Mouse (Mus musculus) splenic B cell, adult 2 months (primary cell): ENCODE measurements around the gene Dusp15.

Experiments
- DNase-seq: peaks from one replicate; pipeline ENCODE4 v3.0.0-alpha.2; 2011; ENCODE audit warnings: low read depth, low spot score
- H3K27me3 ChIP-seq: 2 replicates; pipeline ENCODE4 v1.6.1; 2012; ENCODE audit warnings: mild to moderate bottlenecking, low read length, moderate library complexity, mixed read lengths; ENCODE audit not compliant: control insufficient read depth, poor library complexity, insufficient read depth, severe bottlenecking
- H3K36me3 ChIP-seq: 2 replicates; pipeline ENCODE4 v1.6.1; 2012; ENCODE audit warnings: mild to moderate bottlenecking, low read length, moderate library complexity, mixed read lengths; ENCODE audit not compliant: control insufficient read depth, poor library complexity, insufficient read depth, severe bottlenecking

Dusp15 gene

DNA sequence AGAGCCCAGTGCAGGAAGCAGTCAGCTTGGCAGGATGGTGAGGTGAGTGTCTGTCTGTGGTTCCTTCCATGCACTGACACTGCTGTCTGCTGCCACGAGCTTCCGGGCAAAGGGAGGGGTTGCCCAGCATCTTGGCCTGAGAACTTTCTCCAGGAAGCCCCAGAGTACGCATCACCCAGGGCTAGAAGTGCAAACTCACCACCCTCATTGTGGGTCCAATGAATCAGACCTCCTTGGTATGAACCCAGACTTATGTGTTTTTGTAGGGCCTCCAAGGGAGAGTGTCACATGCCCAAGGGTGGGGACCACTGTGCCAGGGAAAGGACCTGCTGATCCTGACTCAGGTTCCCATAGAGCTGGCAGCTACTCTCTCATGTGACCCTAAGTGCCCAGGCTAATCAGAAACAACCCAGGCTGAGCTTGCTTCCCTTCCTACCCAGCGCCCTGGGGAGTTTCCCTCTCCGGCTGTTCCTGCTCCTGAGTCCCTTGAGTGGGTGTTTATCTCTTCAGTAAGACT lies 47.3 kb downstream of the Dusp15 start:
- no peak for DNase-seq
- H3K27me3 ChIP-seq = no peaks in the 10 kb centered on the region
- no peaks in the 10 kb centered on the region for H3K36me3 ChIP-seq

DNA sequence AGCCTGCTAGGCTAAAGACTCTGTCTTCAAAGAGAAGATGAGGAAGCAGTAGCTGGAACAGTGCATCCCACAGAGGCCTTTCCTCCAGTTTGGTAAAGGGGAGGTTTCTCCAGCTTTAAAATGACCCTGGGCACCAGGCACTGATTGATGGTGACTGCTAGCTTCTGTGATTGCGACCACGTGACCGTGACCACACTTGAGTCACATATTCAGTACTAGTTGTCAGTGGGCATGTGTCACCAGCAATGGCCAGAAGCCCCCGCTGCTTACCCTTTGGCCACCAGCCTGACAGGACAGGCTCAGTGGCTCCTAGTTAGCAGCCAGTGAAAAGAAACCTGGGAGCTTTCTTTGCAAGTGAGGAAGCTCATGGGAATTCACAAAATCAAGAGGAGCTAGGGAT lies 47.9 kb downstream of the Dusp15 start:
- DNase-seq = no peak
- H3K27me3 ChIP-seq = no peaks in the 10 kb centered on the region
- H3K36me3 ChIP-seq = no peaks in the 10 kb centered on the region

DNA sequence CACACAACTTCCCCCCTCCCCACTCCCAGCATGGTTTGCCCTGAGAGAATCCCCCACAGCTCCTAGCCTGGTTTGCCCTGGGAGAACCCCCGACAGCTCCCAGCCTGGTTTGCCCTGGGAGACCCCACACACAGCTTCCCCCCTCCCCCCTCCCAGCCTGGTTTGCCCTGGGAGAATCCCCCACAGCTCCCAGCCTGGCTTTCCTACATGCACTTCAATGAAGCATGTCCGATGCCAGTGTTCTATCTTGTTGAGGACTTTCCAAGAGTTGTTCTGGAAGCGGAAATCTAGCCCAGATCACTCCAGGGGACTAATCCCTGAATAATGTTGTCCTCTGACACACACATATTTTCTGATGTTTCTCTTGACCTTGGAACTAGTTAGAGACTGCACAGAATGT lies 48.8 kb downstream of the Dusp15 start:
- H3K27me3 ChIP-seq = no peaks in the 10 kb centered on the region
- no peaks in the 10 kb centered on the region for H3K36me3 ChIP-seq
- no peak for DNase-seq

DNA sequence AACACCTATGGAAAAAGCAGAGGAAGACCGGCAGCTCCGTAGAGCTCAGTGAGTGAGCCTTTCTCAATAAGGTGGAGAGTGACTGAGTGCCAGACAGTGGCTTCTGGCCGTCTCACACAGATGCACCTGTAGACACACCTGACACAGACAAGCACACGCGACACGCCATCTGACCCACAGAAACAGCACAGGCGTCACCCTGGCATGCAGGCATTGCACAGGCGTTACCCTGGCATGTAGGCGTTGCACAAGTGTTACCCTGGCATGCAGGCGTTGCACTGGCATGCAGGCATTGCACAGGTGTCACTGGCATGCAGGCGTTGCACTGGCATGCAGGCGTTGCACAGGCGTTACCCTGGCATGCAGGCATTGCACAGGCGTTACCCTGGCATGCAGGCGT lies 50.2 kb downstream of the Dusp15 start:
- Histone ChIP-seq H3K36me3 (no peaks in the 10 kb centered on the region), H3K27me3 (no peaks in the 10 kb centered on the region)
- no peak for DNase-seq

DNA sequence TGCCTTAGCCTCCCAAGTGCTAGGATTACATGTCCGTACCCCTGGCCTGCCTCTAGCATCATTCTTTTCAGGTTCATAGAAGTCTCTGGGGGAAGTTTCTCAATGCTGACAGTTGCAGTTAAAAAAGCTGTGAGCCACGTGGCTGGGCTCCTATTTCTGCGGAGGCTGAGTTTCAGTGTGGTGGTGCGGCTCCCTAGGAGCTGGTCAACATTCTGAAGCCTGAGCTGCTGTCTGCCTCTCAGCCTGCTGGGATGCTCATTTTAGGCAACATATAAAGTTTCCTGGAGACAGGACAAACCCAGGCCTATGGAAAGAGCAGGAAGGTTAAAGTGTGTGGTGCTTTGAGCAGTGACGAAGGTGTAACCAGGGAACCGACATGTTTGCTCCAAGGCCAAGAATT lies 52.5 kb downstream of the Dusp15 start:
- Histone ChIP-seq H3K36me3 (0 out of 2 replicates have a peak, but pooled peaks cover 1% of the 10 kb centered on the region), H3K27me3 (no peaks in the 10 kb centered on the region)
- DNase-seq = no peak

DNA sequence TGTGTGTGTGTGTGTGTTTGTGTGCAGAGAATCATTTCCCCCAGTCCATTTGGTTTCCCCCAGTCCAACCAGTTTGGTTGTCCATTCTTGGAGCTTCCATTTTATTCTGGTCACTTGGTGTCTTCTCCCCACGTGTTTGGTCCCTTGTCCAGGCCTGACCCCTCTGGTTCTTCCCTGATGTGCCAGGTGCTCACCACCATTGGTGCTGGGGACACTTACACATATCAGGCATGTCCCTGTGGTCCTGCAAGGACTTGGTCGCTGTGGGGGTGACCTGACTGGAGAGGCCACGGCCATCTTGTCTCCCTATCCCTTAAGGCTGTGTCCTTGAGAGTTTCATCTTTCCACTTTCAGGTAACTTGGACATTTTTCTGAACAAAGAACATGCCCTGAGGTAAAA lies 54.6 kb downstream of the Dusp15 start:
- Histone ChIP-seq H3K36me3 (peaks cover 1% of the 10 kb centered on the region; the same call in 1 of the 2 replicates), H3K27me3 (no peaks in the 10 kb centered on the region)
- DNase-seq = no peak

DNA sequence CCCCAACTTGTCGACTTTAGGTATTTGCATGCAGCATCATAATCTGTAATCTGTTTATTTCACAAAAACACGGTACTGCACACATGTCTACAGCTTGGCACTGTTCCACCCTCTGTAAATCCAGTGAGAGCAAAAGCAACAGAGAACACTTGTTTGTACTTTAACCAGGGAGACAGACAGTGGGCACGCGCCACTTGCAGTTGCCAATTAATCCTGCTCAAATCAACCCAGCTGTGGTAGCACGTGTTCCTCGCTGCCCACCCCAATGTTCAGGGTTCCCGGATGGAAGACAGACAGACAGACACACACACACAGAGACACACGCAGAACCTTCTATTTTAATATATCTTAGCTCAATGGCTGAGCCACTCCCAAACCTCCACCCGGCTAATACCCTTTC lies 55.7 kb downstream of the Dusp15 start:
- Histone ChIP-seq H3K27me3 (no peaks in the 10 kb centered on the region), H3K36me3 (peaks cover 1% of the 10 kb centered on the region; the same call in 1 of the 2 replicates)
- DNase-seq = no peak
